Mouse (Mus musculus): ENCODE measurements at regions not wholly inside any gene's neighbourhood (a gene's known extent, or its start where the extent isn't known, plus 50 kb on each side); places are given as distances from the start of the nearest gene placed in this dataset.
"Not testable (repeated sequence)": the region's sequence is repeated elsewhere in the genome, so short reads cannot be mapped to it uniquely, and the experiment has no call there.

DNA sequence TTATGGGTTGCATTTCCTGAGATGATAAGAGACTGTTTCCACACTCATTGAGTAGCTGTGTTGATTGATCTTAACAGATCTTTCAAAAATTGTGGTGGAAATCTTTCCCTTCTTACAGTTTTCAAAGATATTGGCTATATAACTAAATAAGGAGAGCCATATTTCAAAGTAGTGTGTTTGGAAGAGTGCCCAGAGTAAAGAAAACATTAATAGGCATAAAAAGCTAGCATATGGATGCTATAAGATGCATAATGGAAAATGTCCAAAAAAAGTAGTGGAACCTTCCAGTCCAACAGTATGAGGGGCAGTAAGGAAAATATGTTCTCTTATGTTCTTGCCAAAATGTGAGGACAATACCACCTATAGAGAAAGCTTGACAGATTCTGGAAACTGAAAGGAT is 137.2 kb upstream of the Speer3 start:
- no peak for DNase-seq

DNA sequence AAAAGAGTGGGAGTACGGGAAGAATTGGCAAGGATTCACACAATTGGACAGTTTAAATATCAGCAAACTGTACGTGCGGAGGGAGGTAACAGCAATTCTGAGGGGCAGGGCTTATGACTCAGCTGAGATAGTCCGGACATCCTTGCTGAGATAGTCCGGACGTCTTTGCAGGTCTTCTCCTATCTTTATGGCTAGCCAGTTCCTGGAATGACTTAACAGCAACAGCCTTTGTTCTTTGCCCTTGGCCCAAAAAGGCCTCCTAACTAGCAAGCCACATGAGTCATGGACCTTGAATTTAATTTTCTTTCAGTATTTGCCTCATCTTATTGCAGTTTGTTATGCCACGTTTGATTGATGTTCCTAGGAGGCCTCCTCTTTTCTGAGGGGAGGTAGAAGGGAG is 133.1 kb upstream of the Speer3 start:
- not testable (repeated sequence) for DNase-seq

DNA sequence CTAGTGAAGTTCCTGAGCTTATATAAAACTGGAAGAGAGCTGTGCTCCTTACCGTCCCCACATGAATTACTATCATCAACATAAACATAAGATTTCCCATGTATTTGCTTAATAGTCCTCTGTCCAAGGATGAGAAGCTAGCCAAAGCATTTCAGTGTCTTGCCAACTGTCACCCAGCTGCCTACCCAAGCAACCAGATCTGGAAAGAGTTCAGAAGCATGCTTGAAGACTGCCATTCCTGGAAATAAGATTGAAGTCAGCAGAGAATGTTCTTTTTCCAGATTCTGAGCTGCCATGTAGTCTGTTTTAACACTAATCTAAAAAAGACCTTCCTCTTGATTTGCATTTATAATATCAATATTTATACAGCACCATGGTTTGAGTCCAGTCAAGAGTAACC is 131.9 kb upstream of the Speer3 start:
- no peak for DNase-seq

DNA sequence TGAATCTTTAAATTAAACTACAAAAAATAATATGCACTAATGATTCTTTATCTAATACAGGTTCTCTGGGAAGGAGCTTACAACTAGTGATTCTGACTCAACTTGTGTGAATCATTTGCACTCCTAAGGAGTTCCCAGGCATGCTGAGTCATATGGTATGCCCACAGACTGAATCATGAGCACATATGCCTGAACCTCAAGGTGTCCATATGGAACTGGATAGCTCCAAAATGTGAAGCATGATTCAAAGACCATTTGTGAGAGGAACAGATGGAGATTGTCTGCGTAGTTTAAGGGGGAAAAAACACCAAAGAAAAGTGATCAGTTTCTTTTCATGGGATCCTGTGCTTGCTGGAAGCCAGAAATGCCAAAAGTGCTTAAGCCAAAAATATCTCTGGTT is 124.0 kb upstream of the Speer3 start:
- DNase-seq, result no peak

DNA sequence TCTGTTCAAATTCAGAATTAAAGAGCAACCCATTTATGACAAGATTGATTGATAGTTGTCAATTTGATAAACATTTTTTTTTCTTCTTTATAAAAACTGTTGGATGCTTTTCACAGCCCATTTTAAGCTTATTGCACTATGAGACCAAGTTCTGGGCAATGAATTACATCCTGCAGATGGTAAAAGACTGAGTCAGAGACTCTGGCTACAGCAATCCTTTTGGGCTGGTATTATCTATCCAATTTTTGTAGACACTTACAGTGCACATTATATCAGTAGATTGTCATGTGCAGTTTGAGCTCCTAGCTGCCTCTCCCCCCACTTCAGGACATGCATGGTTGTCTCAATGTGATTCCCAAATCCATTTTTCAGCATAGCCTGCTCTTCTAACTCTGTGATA is 122.6 kb upstream of the Speer3 start:
- no peak for DNase-seq

DNA sequence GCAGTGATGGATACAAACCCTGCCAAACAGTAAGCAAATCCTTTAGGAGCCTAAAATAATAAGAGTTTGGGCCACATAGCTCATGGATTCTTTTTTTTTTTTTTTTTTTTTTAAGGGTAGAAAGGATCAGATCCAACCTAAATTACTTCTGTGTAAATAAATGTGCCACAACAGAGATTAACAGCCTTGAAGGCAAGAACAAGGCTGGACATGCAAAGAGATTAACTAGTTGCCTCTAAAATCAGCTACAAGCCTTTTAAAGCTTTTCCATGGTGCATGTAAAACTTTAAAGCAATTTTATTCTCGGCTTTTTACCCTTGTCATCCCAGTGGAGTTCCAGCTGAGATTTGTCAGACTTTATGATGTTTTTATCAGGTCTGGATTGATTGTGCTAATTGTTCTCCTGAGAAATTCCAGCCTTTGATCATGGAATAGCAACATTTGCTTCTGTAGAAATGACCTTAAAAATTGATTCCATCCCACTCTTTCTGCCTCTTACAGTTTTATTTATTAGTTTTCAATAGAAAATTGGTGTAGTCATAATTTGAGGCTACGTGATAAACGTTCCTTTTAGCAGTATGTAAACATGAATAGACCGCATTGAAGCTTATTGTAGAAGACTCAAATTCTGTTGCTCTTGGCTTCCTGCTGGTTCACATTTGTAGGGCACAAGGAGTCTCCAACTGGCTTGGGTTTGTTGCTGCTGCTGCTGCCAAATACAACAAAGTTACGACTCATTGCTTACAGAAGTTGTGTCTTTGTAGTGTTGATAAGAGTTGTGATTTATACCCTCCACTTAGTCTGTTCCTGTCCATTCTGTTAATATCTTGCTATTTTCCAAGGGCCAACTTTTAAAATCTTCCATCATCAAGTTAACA is 100.3 kb upstream of the Speer3 start:
- DNase-seq, result peak in 1 of 2 experiments; percentile 1

DNA sequence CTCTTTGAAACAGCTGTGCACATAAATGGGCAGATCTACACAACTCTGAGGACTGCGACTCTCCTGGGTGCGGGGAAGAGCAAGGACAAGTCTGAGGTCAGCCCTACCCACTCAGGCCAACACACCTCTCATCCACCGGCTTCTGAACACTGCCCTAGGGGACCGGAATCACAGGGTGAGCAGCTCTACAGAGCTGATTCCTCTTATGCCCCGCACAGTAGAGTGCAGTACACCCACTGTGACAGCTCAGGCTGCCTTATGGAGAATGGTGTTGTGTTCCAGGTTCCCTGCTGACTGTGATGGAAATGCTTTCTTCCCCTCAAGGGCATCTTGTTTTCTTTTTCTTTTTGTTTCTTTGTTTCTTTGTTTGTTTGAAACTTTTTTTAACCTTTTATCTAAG is 96.6 kb upstream of the Speer3 start:
- no peak for DNase-seq
